Mouse (Mus musculus) ES-Bruce4 (cell line): Measurements from ENCODE around the gene Tulp1. TPM values are rescaled to one million over a fixed set of nuclear protein-coding genes. Genes with fewer than 3 reads are reported as not detected.
"Not testable (repeated sequence)": the region's sequence is repeated elsewhere in the genome, so short reads cannot be mapped to it uniquely, and the experiment has no call there.

Source experiments
- H3K27ac ChIP-seq: 2 replicates; pipeline ENCODE4 v1.5.1; 2012; ENCODE audit warnings: low read length, inconsistent platforms; ENCODE audit not compliant: insufficient read depth
- H3K27me3 ChIP-seq: 2 replicates; pipeline ENCODE4 v1.6.1; 2012; ENCODE audit warnings: mild to moderate bottlenecking, low read length, inconsistent platforms; ENCODE audit not compliant: control insufficient read depth, poor library complexity, insufficient read depth, severe bottlenecking
- H3K36me3 ChIP-seq: 2 replicates; pipeline ENCODE4 v1.6.1; 2012; ENCODE audit warnings: inconsistent platforms, mild to moderate bottlenecking, low read length, moderate library complexity; ENCODE audit not compliant: control insufficient read depth, poor library complexity, insufficient read depth, severe bottlenecking
- H3K4me1 ChIP-seq: one replicate; pipeline ENCODE4 v1.8.1; 2011; ENCODE audit warnings: low read length; ENCODE audit not compliant: control insufficient read depth, insufficient read depth
- H3K4me3 ChIP-seq: 2 replicates; pipeline ENCODE4 v1.5.1; 2011; ENCODE audit warnings: low read depth, mild to moderate bottlenecking, low read length
- H3K9ac ChIP-seq: 2 replicates; pipeline ENCODE4 v1.6.1; 2012; ENCODE audit warnings: low read depth, mild to moderate bottlenecking, inconsistent platforms; ENCODE audit not compliant: poor library complexity, severe bottlenecking
- H3K9me3 ChIP-seq: replicated peaks from 2 replicates; pipeline ENCODE4 v1.6.1; 2012; ENCODE audit warnings: mild to moderate bottlenecking, low read length, inconsistent platforms; ENCODE audit not compliant: control insufficient read depth, poor library complexity, insufficient read depth, severe bottlenecking
- CTCF ChIP-seq: IDR thresholded peaks from one replicate; pipeline ENCODE4 v1.8.1; 2011; ENCODE audit warnings: low read depth, low read length
- EP300 ChIP-seq: IDR thresholded peaks from 2 replicates; pipeline ENCODE4 v1.6.1; 2011; ENCODE audit warnings: low read depth, low read length; ENCODE audit not compliant: insufficient read depth
- POLR2A ChIP-seq: IDR thresholded peaks from one replicate; pipeline ENCODE4 v1.8.1; 2011; ENCODE audit warnings: low read length; ENCODE audit not compliant: insufficient read depth
- polyA plus RNA-seq: library from polyadenylated mRNA; stranded (reverse); fragments of >200 nt; gene quantifications from 2 replicates; pipeline ENCODE4 v1.2.4, GENCODE M21; 2011; ENCODE audit warnings: low read depth; ENCODE audit not compliant: missing spikeins, insufficient read depth, insufficient read length

Gene Tulp1
- polyA plus RNA-seq, 1 experiment, result 14.0 TPM

- H3K36me3 ChIP-seq, result no peaks in the 10 kb centered on the region
- TF ChIP-seq EP300 (no peak), POLR2A (no peak)
- no peaks in the 10 kb centered on the region for H3K9me3 ChIP-seq
- peak overlapping the region; percentile 64 for H3K4me3 ChIP-seq
- no peak overlapping the region for H3K27ac ChIP-seq
- peak overlapping the region; percentile 35 for H3K9ac ChIP-seq
- peaks cover 2% of the 10 kb centered on the region for H3K4me1 ChIP-seq
- H3K27me3 ChIP-seq, result 0 out of 2 replicates have a peak, but pooled peaks cover 6% of the 10 kb centered on the region
These were observed 2.9 kb downstream of the Tulp1 start for GRCm38 (mm10) chr17:28361921-28362652.

- Histone ChIP-seq H3K27me3 (0 out of 2 replicates have a peak, but pooled peaks cover 6% of the 10 kb centered on the region), H3K9ac (no peak overlapping the region), H3K4me1 (peaks cover 2% of the 10 kb centered on the region), H3K27ac (no peak overlapping the region), H3K4me3 (no peak overlapping the region), H3K36me3 (no peaks in the 10 kb centered on the region), H3K9me3 (no peaks in the 10 kb centered on the region)
- no peak for TF ChIP-seq CTCF
- no peak for TF ChIP-seq EP300
These were observed 4.3 kb downstream of the Tulp1 start for GRCm38 (mm10) chr17:28360531-28361277.

- not testable (repeated sequence) for H3K9me3 ChIP-seq, H3K4me1 ChIP-seq, H3K27me3 ChIP-seq, H3K36me3 ChIP-seq, H3K9ac ChIP-seq, H3K27ac ChIP-seq
- peak overlapping the region; percentile 71 for H3K4me3 ChIP-seq
These were observed 6.3 kb downstream of the Tulp1 start for GRCm38 (mm10) chr17:28358576-28359261.

- H3K4me3 ChIP-seq, result no peak overlapping the region
- no peak for TF ChIP-seq POLR2A
- no peak for TF ChIP-seq EP300
- no peak for TF ChIP-seq CTCF
- no peaks in the 10 kb centered on the region for H3K36me3 ChIP-seq
- no peaks in the 10 kb centered on the region for H3K9me3 ChIP-seq
- H3K27me3 ChIP-seq, result no peaks in the 10 kb centered on the region
- H3K4me1 ChIP-seq, result no peaks in the 10 kb centered on the region
- no peak overlapping the region for H3K9ac ChIP-seq
- no peak overlapping the region for H3K27ac ChIP-seq
These were observed 9.2 kb downstream of the Tulp1 start for GRCm38 (mm10) chr17:28355871-28356270.

GRCm38 (mm10) chr17:28352018-28352417 is 13.0 kb downstream of the Tulp1 start:
- H3K9me3 ChIP-seq, result no peaks in the 10 kb centered on the region
- H3K27ac ChIP-seq, result no peak overlapping the region
- no peaks in the 10 kb centered on the region for H3K36me3 ChIP-seq
- H3K4me1 ChIP-seq, result no peaks in the 10 kb centered on the region
- peak overlapping the region; percentile 82; the same call in 1 of the 2 replicates for H3K4me3 ChIP-seq
- TF ChIP-seq CTCF, result no peak
- TF ChIP-seq POLR2A, result no peak
- TF ChIP-seq EP300, result no peak
- H3K27me3 ChIP-seq, result no peaks in the 10 kb centered on the region
- no peak overlapping the region for H3K9ac ChIP-seq
